Mouse (Mus musculus): ENCODE data around the gene Spp1.

The Spp1 gene

DNA sequence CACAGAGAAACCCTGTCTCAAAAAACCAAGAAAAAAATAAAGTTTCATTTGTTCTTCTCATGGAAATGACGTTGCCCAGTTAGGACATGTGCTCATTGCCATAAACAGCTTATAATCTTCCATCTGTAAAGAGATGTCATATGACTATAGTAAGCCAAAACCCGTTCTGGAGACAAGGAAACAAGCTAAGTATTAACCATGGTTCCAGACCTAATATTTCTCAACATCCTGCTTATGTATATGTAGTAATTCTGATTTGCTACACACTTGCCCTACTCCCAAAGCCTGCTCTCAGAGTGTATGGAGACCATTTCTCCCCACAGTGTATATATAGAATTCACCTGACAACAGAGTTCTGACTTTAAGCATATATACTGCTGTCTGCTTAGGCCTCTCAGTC lies 12.9 kb upstream of the Spp1 start:
- POLR2A ChIA-PET, result interaction anchor here in 2 of 4 experiments (1.0 to 2.1 kb wide), 2 partner anchors 12 to 65 kb away, joined by 4 to 11 read pairs; partner anchors contain the start of gene Spp1 (in 1 of the 2)

GRCm38 (mm10) chr5:104423861-104424260 lies 11.1 kb upstream of the Spp1 start:
- ChIA-PET CTCF (no interaction called here), POLR2A (interaction anchor here in 2 of 4 experiments (1.3 to 2.1 kb wide), 2 partner anchors 10 kb away, joined by 5 to 11 read pairs; partner anchors contain the start of gene Spp1 (in 1 of the 2))

More for the DNA sequence above, 12.9 kb upstream of the Spp1 start:
- CTCF ChIA-PET, result no interaction called here

- ChIA-PET POLR2A (interaction anchor here in 3 of 4 experiments (0.9 to 2.5 kb wide), 11 partner anchors 8 to 317 kb away, joined by 3 to 20 read pairs (median 4); partner anchors contain the start of gene Spp1 (in 3 of the 3)), CTCF (no interaction called here)
These were observed 9.0 kb upstream of the Spp1 start for GRCm38 (mm10) chr5:104425949-104426348.

DNA sequence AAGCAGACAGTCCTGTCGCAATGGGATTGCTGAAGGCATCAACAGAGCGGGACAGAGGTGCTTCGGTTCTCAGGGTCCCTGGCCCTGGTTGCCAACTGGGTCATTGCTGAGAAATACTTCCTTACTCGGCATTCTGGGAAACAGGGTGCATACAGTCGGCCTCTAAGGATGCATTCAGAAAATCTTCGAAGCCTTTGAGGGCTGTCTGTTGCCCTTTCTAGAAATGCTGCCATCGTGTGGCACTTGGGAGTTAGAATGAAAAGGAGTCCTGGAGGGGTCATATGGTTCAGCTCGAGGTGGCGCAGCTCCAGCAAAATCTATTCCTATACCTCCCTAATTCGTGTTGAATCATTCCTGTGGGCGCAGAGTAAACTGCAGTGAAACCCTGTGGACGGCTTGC lies 2.0 kb upstream of the Spp1 start:
- ChIA-PET CTCF (interaction anchor here in 1 of 4 experiments (1.0 to 2.2 kb wide), 4 partner anchors 8 to 90 kb away, joined by 3 to 14 read pairs (median 4); no protein-coding TSS in a partner anchor), POLR2A (interaction anchor here (1.0 to 5.8 kb wide), 20 partner anchors 9 to 430 kb away, joined by 3 to 114 read pairs (median 20); partner anchors contain the start of genes Pkd2 (in 2 of the 4) and BC005561 (in 1 of the 4))

- ChIA-PET POLR2A (interaction anchor here (0.5 to 5.8 kb wide), 66 partner anchors 9 to 434 kb away, joined by 3 to 114 read pairs (median 5); partner anchors contain the start of genes BC005561 (in 3 of the 4) and Pkd2 (in 3 of the 4)), CTCF (interaction anchor here (0.6 to 2.2 kb wide), 9 partner anchors 8 to 1863 kb away, joined by 3 to 14 read pairs (median 4); no protein-coding TSS in a partner anchor)
These were observed 851 bp upstream of the Spp1 start for GRCm38 (mm10) chr5:104433968-104434565.

- POLR2A ChIA-PET, result interaction anchor here (0.7 to 5.8 kb wide), 22 partner anchors 10 to 594 kb away, joined by 3 to 81 read pairs (median 6); partner anchors contain the start of gene Pkd2 (in 3 of the 4)
- CTCF ChIA-PET, result interaction anchor here in 1 of 4 experiments (0.5 kb wide), 1 partner anchor 96 kb away, joined by 5 read pairs; no protein-coding TSS in a partner anchor
These were observed 1.6 kb downstream of the Spp1 start for GRCm38 (mm10) chr5:104436406-104437076.

DNA sequence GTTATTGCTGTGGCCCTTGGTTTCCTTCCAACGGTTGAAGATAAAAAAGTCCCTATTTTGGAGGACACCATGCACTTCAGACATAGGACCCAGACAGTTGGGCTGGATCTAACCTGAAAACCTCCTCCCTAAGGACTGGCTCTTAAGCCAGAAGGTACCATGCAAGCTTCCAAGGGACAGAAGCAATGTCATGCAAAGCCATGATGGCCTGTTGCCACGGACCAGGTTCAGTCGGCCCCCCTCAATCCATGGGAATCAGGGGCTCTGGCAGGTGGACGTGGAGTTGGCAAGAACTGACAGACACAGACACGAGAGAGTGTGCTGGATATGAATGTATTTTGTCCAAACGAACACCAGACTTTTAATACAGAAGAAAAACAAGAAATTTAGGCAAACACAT lies 7.5 kb downstream of the Spp1 start:
- CTCF ChIA-PET, result interaction anchor here in 2 of 4 experiments (1.3 to 2.6 kb wide), 2 partner anchors 8 to 9 kb away, joined by 6 to 14 read pairs; no protein-coding TSS in a partner anchor
- POLR2A ChIA-PET, result interaction anchor here (0.6 to 6.4 kb wide), 27 partner anchors 8 to 749 kb away, joined by 3 to 210 read pairs (median 7); partner anchors contain the start of genes Pkd2 (in 3 of the 4), Spp1 (in 3 of the 4) and BC005561 (in 1 of the 4)

GRCm38 (mm10) chr5:104442850-104443249 lies 7.9 kb downstream of the Spp1 start:
- ChIA-PET POLR2A (interaction anchor here (0.6 to 6.4 kb wide), 29 partner anchors 9 to 749 kb away, joined by 3 to 210 read pairs (median 7); partner anchors contain the start of genes Pkd2 (in 3 of the 4), Spp1 (in 3 of the 4) and BC005561 (in 1 of the 4)), CTCF (interaction anchor here in 2 of 4 experiments (1.3 to 2.6 kb wide), 2 partner anchors 9 to 10 kb away, joined by 6 to 14 read pairs; no protein-coding TSS in a partner anchor)

DNA sequence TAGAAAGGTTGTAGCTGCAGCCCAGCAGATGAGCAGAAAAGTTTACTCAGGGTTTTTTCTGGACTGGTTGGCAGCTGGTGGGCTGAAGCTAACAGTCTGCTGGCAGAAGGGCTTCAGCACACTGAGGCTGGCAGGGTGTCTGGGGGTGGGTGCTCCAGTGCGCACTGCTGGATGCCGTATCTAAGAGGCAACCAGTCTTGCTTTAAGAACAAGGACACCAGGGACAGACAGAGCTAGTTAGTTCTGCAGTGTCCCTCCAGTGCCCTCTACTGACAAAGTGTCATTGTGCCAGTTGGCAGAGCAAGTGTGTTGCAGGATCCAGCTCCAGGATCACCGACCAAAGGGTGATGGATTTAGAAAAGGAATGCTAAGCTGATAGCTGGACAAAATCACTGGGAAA lies 11.2 kb downstream of the Spp1 start:
- POLR2A ChIA-PET, result interaction anchor here (0.6 to 6.3 kb wide), 23 partner anchors 8 to 722 kb away, joined by 3 to 32 read pairs (median 5); partner anchors contain the start of genes Pkd2 (in 3 of the 4) and Spp1 (in 3 of the 4)
- CTCF ChIA-PET, result interaction anchor here (0.5 to 2.0 kb wide), 25 partner anchors 12 to 1489 kb away, joined by 3 to 10 read pairs (median 4); partner anchors contain the start of gene Pkd2 (in 1 of the 4)

GRCm38 (mm10) chr5:104448346-104448745 lies 13.4 kb downstream of the Spp1 start:
- ChIA-PET POLR2A (interaction anchor here in 3 of 4 experiments (0.8 to 6.3 kb wide), 14 partner anchors 8 to 123 kb away, joined by 3 to 44 read pairs (median 14); partner anchors contain the start of genes Pkd2 (in 2 of the 3) and Spp1 (in 2 of the 3)), CTCF (interaction anchor here in 3 of 4 experiments (0.6 to 1.4 kb wide), 4 partner anchors 24 to 122 kb away, joined by 3 to 5 read pairs (median 3); no protein-coding TSS in a partner anchor)

GRCm38 (mm10) chr5:104449491-104449890 lies 14.6 kb downstream of the Spp1 start:
- CTCF ChIA-PET, result interaction anchor here in 3 of 4 experiments (1.0 to 1.4 kb wide), 3 partner anchors 23 to 104 kb away, joined by 3 to 5 read pairs (median 3); no protein-coding TSS in a partner anchor

DNA sequence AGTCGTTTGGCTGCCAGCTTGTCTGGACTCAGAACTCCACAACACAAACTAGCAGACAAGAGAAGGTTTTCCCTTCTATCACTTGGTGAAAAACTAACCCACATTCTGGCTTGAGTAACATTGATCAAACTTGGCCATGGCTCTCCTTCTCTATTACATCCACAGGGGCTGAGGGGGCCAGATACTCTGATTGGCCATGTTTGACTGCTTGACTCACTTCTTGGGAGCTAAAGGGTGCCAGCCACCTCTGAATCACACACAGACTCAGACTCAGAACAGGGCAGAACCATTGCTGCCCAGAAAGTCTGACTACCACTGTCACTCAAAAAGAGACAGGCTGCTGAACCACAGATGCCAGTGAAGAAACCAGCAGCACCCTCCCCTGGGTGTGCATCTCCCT lies 18.2 kb downstream of the Spp1 start:
- ChIA-PET CTCF (no interaction called here), POLR2A (interaction anchor here in 2 of 4 experiments (0.7 to 8.1 kb wide), 3 partner anchors 12 to 100 kb away, joined by 3 to 51 read pairs (median 4); no protein-coding TSS in a partner anchor)

More at GRCm38 (mm10) chr5:104449491-104449890, 14.6 kb downstream of the Spp1 start:
- POLR2A ChIA-PET, result interaction anchor here in 3 of 4 experiments (0.7 to 8.1 kb wide), 15 partner anchors 8 to 28 kb away, joined by 3 to 51 read pairs (median 15); partner anchors contain the start of genes Spp1 (in 3 of the 3) and Pkd2 (in 2 of the 3)

DNA sequence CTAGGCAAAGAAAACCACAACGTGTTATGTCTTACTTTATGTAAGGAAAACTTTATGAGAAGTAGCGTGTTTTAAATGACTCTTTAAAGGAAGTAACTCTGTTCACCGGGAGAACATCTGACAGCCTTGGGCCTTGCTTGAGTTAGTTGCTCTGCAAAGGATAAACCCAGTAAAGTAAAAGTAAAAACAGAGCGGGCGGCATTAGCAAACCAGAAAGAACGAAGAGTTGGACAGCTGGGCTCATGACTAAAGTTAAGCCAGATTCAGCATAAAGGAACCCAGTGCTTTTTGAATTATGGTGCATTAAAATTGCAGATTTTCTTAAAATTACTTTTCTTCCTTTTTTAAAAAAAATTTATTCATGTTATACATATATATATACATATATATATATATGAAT lies 19.6 kb downstream of the Spp1 start:
- ChIA-PET POLR2A (interaction anchor here in 3 of 4 experiments (1.0 to 8.1 kb wide), 5 partner anchors 10 to 20 kb away, joined by 3 to 51 read pairs (median 3); partner anchors contain the start of gene Spp1 (in 1 of the 3)), CTCF (interaction anchor here in 1 of 4 experiments (1.0 kb wide), 1 partner anchor 18 kb away, joined by 3 read pairs; no protein-coding TSS in a partner anchor)

DNA sequence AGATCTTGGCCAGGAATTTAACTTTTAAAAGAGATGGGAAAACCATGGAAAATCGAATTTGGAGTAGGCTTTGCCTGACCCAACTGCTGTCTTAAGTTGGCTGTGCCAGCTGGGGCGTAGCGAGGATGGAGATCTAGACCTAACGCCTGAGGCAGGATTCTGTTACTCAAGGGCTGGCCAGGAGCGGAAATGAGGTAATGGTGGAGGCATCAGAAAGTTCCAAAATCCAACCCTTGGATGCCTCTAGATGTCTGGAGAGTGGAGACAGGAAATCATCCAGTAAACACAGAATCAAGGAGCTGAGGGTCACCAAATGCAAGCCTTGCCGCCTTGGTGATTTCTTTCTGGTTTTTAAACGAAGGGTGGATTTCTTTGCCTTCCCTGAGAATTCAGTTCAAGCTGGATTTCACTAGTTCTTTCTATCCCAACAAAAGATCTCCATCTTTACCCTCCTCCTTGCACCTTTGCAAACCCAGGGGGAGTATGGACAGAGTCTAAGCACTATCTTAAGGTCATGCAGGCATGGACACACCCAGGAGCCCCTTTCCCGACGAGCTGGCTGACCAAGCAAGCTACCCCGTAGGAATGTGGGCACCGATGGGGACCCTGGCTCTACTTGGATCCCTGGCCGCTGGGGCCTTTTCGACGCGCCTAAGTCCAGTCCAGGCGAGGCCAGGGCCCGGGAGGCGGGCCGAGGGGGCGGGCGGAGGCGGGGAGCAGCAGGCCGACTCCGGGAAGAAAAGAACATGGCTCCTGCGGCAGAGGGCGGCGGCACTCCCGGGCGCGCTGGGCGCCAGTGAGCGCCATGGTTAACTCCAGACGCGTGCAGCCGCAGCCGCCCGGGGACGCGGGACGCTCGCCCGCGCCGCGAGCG lies 24.2 kb downstream of the Spp1 start, which contains the start of gene Pkd2:
TSS of gene Pkd2 (plus strand) at position 619 of the 874 bp plus-strand sequence.
- ChIA-PET POLR2A (interaction anchor here (0.7 to 15.2 kb wide), 26 partner anchors 9 to 1371 kb away, joined by 3 to 210 read pairs (median 6); partner anchors contain the start of gene Spp1 (in 4 of the 4)), CTCF (interaction anchor here in 1 of 4 experiments (2.5 kb wide), 1 partner anchor 12 kb away, joined by 8 read pairs; no protein-coding TSS in a partner anchor)

DNA sequence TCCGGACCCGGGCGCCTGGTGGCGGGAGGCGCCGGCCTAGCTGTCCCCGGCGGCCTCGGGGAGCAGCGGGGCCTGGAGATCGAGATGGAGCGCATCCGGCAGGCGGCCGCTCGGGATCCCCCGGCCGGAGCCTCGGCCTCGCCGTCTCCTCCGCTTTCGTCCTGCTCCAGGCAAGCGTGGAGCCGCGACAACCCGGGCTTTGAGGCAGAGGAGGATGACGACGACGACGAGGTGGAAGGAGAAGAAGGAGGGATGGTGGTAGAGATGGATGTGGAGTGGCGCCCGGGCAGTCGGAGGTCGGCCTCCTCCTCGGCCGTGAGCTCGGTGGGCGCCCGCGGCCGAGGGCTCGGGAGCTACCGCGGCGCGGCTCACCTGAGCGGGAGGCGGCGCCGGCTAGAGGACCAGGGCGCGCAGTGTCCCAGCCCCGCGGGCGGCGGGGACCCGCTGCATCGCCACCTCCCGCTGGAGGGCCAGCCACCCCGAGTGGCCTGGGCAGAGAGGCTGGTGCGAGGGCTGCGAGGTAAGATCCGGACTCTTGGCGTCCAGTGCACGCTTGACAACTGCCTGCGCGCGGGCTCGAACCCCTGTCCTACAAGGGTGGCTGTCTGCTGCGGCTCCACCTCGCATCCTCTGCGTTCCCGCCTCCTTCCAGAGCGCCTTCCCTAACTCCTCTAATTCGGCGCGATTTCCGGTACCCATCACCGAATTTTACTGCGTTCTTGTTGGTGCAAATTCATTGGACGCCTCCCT lies 25.0 kb downstream of the Spp1 start:
- POLR2A ChIA-PET, result interaction anchor here in 3 of 4 experiments (0.6 to 15.2 kb wide), 27 partner anchors 8 to 127 kb away, joined by 3 to 210 read pairs (median 6); partner anchors contain the start of gene Spp1 (in 3 of the 3)

GRCm38 (mm10) chr5:104460456-104460838 lies 25.5 kb downstream of the Spp1 start:
- CTCF ChIA-PET, result interaction anchor here in 3 of 4 experiments (0.7 to 2.5 kb wide), 3 partner anchors 14 to 1622 kb away, joined by 3 to 8 read pairs (median 3); no protein-coding TSS in a partner anchor
- POLR2A ChIA-PET, result interaction anchor here in 3 of 4 experiments (0.5 to 15.2 kb wide), 24 partner anchors 11 to 127 kb away, joined by 3 to 210 read pairs (median 6); partner anchors contain the start of gene Spp1 (in 3 of the 3)

More for the DNA sequence above, 25.0 kb downstream of the Spp1 start:
- CTCF ChIA-PET, result interaction anchor here in 3 of 4 experiments (0.7 to 2.5 kb wide), 3 partner anchors 13 to 1623 kb away, joined by 3 to 8 read pairs (median 3); no protein-coding TSS in a partner anchor
